Mouse (Mus musculus) CH12.LX (cell line): Measurements from ENCODE around the gene Vsig8. TPM values are rescaled to one million over a fixed set of nuclear protein-coding genes. Genes with fewer than 3 reads are reported as not detected.

Source experiments
- DNase-seq: peaks from one replicate; pipeline ENCODE4 v3.0.0-alpha.2; 2013; ENCODE audit errors: extremely low read depth
- H3K27ac ChIP-seq: 2 replicates; pipeline ENCODE4 v1.5.1; 2012; ENCODE audit warnings: low read depth, mild to moderate bottlenecking, control low read depth, moderate library complexity; ENCODE audit not compliant: insufficient read depth
- H3K27me3 ChIP-seq: replicated peaks from 2 replicates; pipeline ENCODE3; 2012; ENCODE audit warnings: inconsistent platforms
- H3K36me3 ChIP-seq, 2 experiments: replicated peaks in 1 of 2; 2 replicates each; pipeline versions ENCODE3 to v1.6.1; 2012; ENCODE audit warnings: inconsistent platforms in 1 of 2, low read length in 1 of 2, mild to moderate bottlenecking in 1 of 2, mixed read lengths in 1 of 2, moderate library complexity in 1 of 2; ENCODE audit not compliant: control insufficient read depth in 1 of 2, insufficient read depth in 1 of 2
- H3K4me1 ChIP-seq, 2 experiments: 2 replicates each; pipeline ENCODE4 v1.6.1; 2012; ENCODE audit warnings: inconsistent platforms in 1 of 2, moderate library complexity in 1 of 2; ENCODE audit not compliant: insufficient read depth in 2 of 2, control insufficient read depth in 1 of 2
- H3K4me2 ChIP-seq: 2 replicates; pipeline ENCODE4 v1.6.1; 2012; ENCODE audit warnings: low read depth, mild to moderate bottlenecking, control low read depth; ENCODE audit not compliant: poor library complexity, insufficient read depth, severe bottlenecking
- H3K4me3 ChIP-seq, 3 experiments: fragments of 150-350 bp in 1 of 3; sonication (generic) in 1 of 3; replicated peaks in 1 of 3; 2 replicates each; pipeline versions ENCODE3 to v1.5.1; 2011 to 2012; ENCODE audit warnings: low read depth in 2 of 3, low read length in 2 of 3, mild to moderate bottlenecking in 2 of 3, moderate library complexity in 2 of 3, control low read depth in 1 of 3, improper control_type of control experiment in 1 of 3, inconsistent platforms in 1 of 3, mixed read lengths in 1 of 3; ENCODE audit not compliant: poor library complexity in 1 of 3
- H3K79me2 ChIP-seq: replicated peaks from 2 replicates; pipeline ENCODE4 v1.6.1; 2012; ENCODE audit warnings: mild to moderate bottlenecking, moderate library complexity; ENCODE audit not compliant: control insufficient read depth, poor library complexity, insufficient read depth, severe bottlenecking; ENCODE audit errors: extremely low read depth
- H3K9ac ChIP-seq: 2 replicates; pipeline ENCODE4 v1.6.1; 2012; ENCODE audit warnings: low read depth, mild to moderate bottlenecking, control low read depth, moderate library complexity; ENCODE audit not compliant: insufficient read depth
- H3K9me3 ChIP-seq: replicated peaks from 2 replicates; pipeline ENCODE3; 2012; ENCODE audit warnings: low read length, inconsistent platforms, mixed read lengths
- BHLHE40 ChIP-seq: IDR thresholded peaks from 2 replicates; pipeline ENCODE4 v1.6.1; 2011; ENCODE audit warnings: mild to moderate bottlenecking, low read depth, low read length, improper control_type of control experiment
- CTCF ChIP-seq, 2 experiments: IDR thresholded peaks in 1 of 2; conservative IDR thresholded peaks in 1 of 2; 2 replicates each; pipeline ENCODE4 v1.5.1; 2011 to 2012; ENCODE audit warnings: low read depth in 2 of 2, low read length in 2 of 2, improper control_type of control experiment in 1 of 2, inconsistent platforms in 1 of 2, mild to moderate bottlenecking in 1 of 2, moderate library complexity in 1 of 2
- GABPA ChIP-seq: IDR thresholded peaks from 2 replicates; pipeline ENCODE4 v1.6.1; 2012; ENCODE audit warnings: low read depth, low read length, improper control_type of control experiment, inconsistent platforms; ENCODE audit not compliant: insufficient replicate concordance
- KAT2A ChIP-seq: IDR thresholded peaks from 2 replicates; pipeline ENCODE4 v1.6.1; 2012; ENCODE audit warnings: low read length, improper control_type of control experiment, inconsistent platforms; ENCODE audit not compliant: insufficient replicate concordance
- MAX ChIP-seq: IDR thresholded peaks from 2 replicates; pipeline ENCODE4 v1.6.1; 2011; ENCODE audit warnings: low read length, improper control_type of control experiment
- MEF2A ChIP-seq: IDR thresholded peaks from 2 replicates; pipeline ENCODE4 v1.6.1; 2014; ENCODE audit warnings: low read depth, mild to moderate bottlenecking, inconsistent platforms, low read length, improper control_type of control experiment, borderline replicate concordance
- NRF1 ChIP-seq: IDR thresholded peaks from 2 replicates; pipeline ENCODE4 v1.6.1; 2014; ENCODE audit warnings: low read depth, mild to moderate bottlenecking, inconsistent platforms, low read length, improper control_type of control experiment, moderate library complexity
- PAX5 ChIP-seq: IDR thresholded peaks from 2 replicates; pipeline ENCODE4 v1.6.1; 2012; ENCODE audit warnings: low read length, inconsistent platforms, mixed read lengths
- POLR2A ChIP-seq: IDR thresholded peaks from 2 replicates; pipeline ENCODE4 v1.6.1; 2011; ENCODE audit warnings: low read depth, mild to moderate bottlenecking, improper control_type of control experiment, low read length
- RAD21 ChIP-seq: IDR thresholded peaks from 2 replicates; pipeline ENCODE4 v1.6.1; 2011; ENCODE audit warnings: low read depth, mild to moderate bottlenecking, low read length, improper control_type of control experiment, moderate library complexity
- RCOR1 ChIP-seq: conservative IDR thresholded peaks from 2 replicates; pipeline ENCODE4 v1.6.1; 2012; ENCODE audit warnings: low read depth, mild to moderate bottlenecking, inconsistent platforms, low read length, improper control_type of control experiment
- SIN3A ChIP-seq: IDR thresholded peaks from 2 replicates; pipeline ENCODE4 v1.6.1; 2012; ENCODE audit warnings: low read length, improper control_type of control experiment, inconsistent platforms
- TCF12 ChIP-seq: IDR thresholded peaks from 2 replicates; pipeline ENCODE4 v1.6.1; 2014; ENCODE audit warnings: low read depth, mild to moderate bottlenecking, inconsistent platforms, low read length, improper control_type of control experiment
- ZC3H11A ChIP-seq: IDR thresholded peaks from 2 replicates; pipeline ENCODE4 v1.6.1; 2012; ENCODE audit warnings: low read depth, mild to moderate bottlenecking, inconsistent platforms, low read length, improper control_type of control experiment
- ZMIZ1 ChIP-seq: IDR thresholded peaks from 2 replicates; pipeline ENCODE4 v1.6.1; 2012; ENCODE audit warnings: low read depth, mild to moderate bottlenecking, inconsistent platforms, low read length, improper control_type of control experiment
- ZNF384 ChIP-seq: IDR thresholded peaks from 2 replicates; pipeline ENCODE4 v1.6.1; 2012; ENCODE audit warnings: low read depth, low read length, improper control_type of control experiment, inconsistent platforms
- dilution Hi-C: fragments of 300-500 bp; cut with MboI; formaldehyde crosslinking; loops from 2 replicates; pipeline ENCODE4 v1.14.3; 2020; ENCODE audit warnings: low sequenced_read_pairs; ENCODE audit not compliant: extremely low pct_unique_long_range_greater_than_20kb, extremely low pct_ligation_motif_present
- in situ Hi-C: fragments of 300-500 bp; cut with MboI; formaldehyde crosslinking; loops from 3 replicates; pipeline ENCODE4 v1.14.3; 2019; ENCODE audit warnings: low sequenced_read_pairs, low pct_ligation_motif_present, low pct_unique_long_range_greater_than_20kb, mixed read lengths
- polyA plus RNA-seq: library from polyadenylated mRNA; unstranded; fragments of >175 nt; gene quantifications from 2 replicates; pipeline ENCODE4 v1.2.1, GENCODE M21; 2012; ENCODE audit warnings: low read depth; ENCODE audit not compliant: insufficient read length
- total RNA-seq, 2 experiments: library from RNA; depleted of rRNA; stranded (reverse); fragments of 300-350 nt in 1 of 2; fragments of >200 nt in 1 of 2; gene quantifications; 2 replicates each; pipeline ENCODE4 v1.2.3; 2012 to 2014

Vsig8 gene
- total and polyA plus RNA-seq, 3 experiments = 0.17 to 0.29 TPM; not detected in 1

DNA sequence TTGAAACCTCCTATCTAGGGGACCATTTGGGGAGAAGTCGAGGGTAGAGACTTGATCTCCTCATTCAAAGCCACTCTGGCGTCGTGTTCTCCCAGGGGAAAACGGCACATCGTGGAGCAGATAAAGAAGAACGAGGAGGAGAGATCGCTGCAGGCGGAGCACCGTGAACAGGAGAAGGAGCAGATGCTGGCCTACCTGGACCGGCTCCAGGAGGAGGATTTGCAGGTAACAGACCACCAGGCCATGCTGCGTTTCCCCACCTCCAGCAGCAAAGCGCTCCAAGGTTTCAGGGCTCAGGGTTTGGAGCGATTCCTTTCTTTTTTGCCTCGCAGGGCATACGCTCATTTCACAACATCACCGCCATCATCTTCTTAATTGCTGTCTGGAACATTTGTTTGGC lies 20.6 kb upstream of the Vsig8 start:
- Histone ChIP-seq H3K36me3 (no peaks in the 10 kb centered on the region), H3K27me3 (peaks cover 36% of the 10 kb centered on the region), H3K4me1 (peaks cover 4 to 16% of the 10 kb centered on the region in 2 experiments), H3K27ac (no peak overlapping the region), H3K4me3 (no peak overlapping the region), H3K9me3 (no peaks in the 10 kb centered on the region), H3K79me2 (no peaks in the 10 kb centered on the region), H3K4me2 (no peak overlapping the region), H3K9ac (no peak overlapping the region)
- in situ Hi-C loops = no loop called here
- dilution Hi-C loops = no loop called here
- DNase-seq = no peak
- TF ChIP-seq POLR2A (no peak), PAX5 (no peak), SIN3A (no peak), RCOR1 (no peak), KAT2A (no peak), ZMIZ1 (no peak), RAD21 (no peak), MAX (no peak), TCF12 (no peak), ZNF384 (no peak), MEF2A (no peak), GABPA (no peak), ZC3H11A (no peak), NRF1 (no peak)
- TF ChIP-seq, all 38 proteins: peak for 0

GRCm38 (mm10) chr1:172539827-172540226 lies 15.9 kb upstream of the Vsig8 start:
- H3K9ac ChIP-seq = no peak overlapping the region
- no peaks in the 10 kb centered on the region for H3K79me2 ChIP-seq
- in situ Hi-C loops (no loop called here), dilution Hi-C loops (no loop called here)
- no peak overlapping the region for H3K4me3 ChIP-seq
- no peak overlapping the region for H3K27ac ChIP-seq
- TF ChIP-seq PAX5 (no peak), BHLHE40 (no peak), CTCF (conservative IDR thresholded peaks at IDR 0.05 in 1 of 2, IDR thresholded peaks at IDR 0.05 in 1 of 2; ENCODE audit: low read depth in 2 of 2, low read length in 2 of 2) (no peak)
- peaks cover 19% of the 10 kb centered on the region for H3K27me3 ChIP-seq
- no peaks in the 10 kb centered on the region for H3K36me3 ChIP-seq
- H3K4me1 ChIP-seq = peaks cover 0 to 5% of the 10 kb centered on the region in 2 experiments; a peak in 2 of 4 replicates
- H3K9me3 ChIP-seq = no peaks in the 10 kb centered on the region
- H3K4me2 ChIP-seq = no peak overlapping the region
- no peak for DNase-seq
